Mouse (Mus musculus) c-Kit-negative CD71-positive TER-119-positive erythroid progenitor cells, embryonic 14.5 days (primary cell): ENCODE measurements around the gene Cyp2c39.
"Not testable (repeated sequence)": the region's sequence is repeated elsewhere in the genome, so short reads cannot be mapped to it uniquely, and the experiment has no call there.

Experiments used
- DNase-seq: peaks from one replicate; pipeline ENCODE4 v3.0.0-alpha.2; 2013; ENCODE audit warnings: low read depth, low spot score

Cyp2c39 gene

GRCm38 (mm10) chr19:39510534-39510933, at the start of gene Cyp2c39:
Gene Cyp2c39 (plus strand): TSS chr19:39510862.
- no peak for DNase-seq

GRCm38 (mm10) chr19:39462941-39463340, 47.7 kb upstream of the Cyp2c39 start, which contains the start of gene Cyp2c38:
Gene Cyp2c38 (minus strand): TSS chr19:39463075.
- DNase-seq, result no peak

- no peak for DNase-seq
Measured at GRCm38 (mm10) chr19:39463923-39464322, 46.7 kb upstream of the Cyp2c39 start.

- not testable (repeated sequence) for DNase-seq
Measured at GRCm38 (mm10) chr19:39483961-39484360, 26.7 kb upstream of the Cyp2c39 start.

- DNase-seq, result no peak
Measured at GRCm38 (mm10) chr19:39506341-39506740, 4.3 kb upstream of the Cyp2c39 start.

GRCm38 (mm10) chr19:39509533-39509932, 1.1 kb upstream of the Cyp2c39 start:
- no peak for DNase-seq
